Mouse (Mus musculus) stomach, embryonic 16.5 days (tissue): ENCODE measurements at regions not wholly inside any gene's neighbourhood (a gene's known extent, or its start where the extent isn't known, plus 50 kb on each side); places are given as distances from the start of the nearest gene placed in this dataset.

Experiments
- ATAC-seq: fragments of 200-750 bp; cut with Nextera tagmentation; 2 replicates; pipeline ENCODE4 v1.8.0; 2017; ENCODE audit warnings: moderate number of reproducible peaks, moderate TSS enrichment; ENCODE audit not compliant: insufficient read depth, low FRiP score
- H3K27ac ChIP-seq: fragments of 300-500 bp; sonication (generic); 2 replicates; pipeline ENCODE4 v1.5.1; 2014; ENCODE audit warnings: low read length
- H3K27me3 ChIP-seq: fragments of 300-500 bp; sonication (generic); 2 replicates; pipeline ENCODE4 v1.6.1; 2014; ENCODE audit warnings: low read length, control low read depth, mixed read lengths; ENCODE audit not compliant: control insufficient read depth, insufficient read depth
- H3K36me3 ChIP-seq: fragments of 300-500 bp; sonication (generic); 2 replicates; pipeline ENCODE4 v1.6.1; 2014; ENCODE audit warnings: low read length; ENCODE audit not compliant: control insufficient read depth, insufficient read depth
- H3K4me1 ChIP-seq: fragments of 300-500 bp; sonication (generic); 2 replicates; pipeline ENCODE4 v1.6.1; 2014; ENCODE audit warnings: low read length, control low read depth, mixed read lengths; ENCODE audit not compliant: control insufficient read depth, insufficient read depth
- H3K4me2 ChIP-seq: fragments of 300-500 bp; sonication (generic); 2 replicates; pipeline ENCODE4 v1.6.1; 2014; ENCODE audit warnings: low read depth, low read length, mixed read lengths
- H3K4me3 ChIP-seq: fragments of 300-500 bp; sonication (generic); replicated peaks from 2 replicates; pipeline ENCODE4 v1.5.1; 2014; ENCODE audit warnings: mild to moderate bottlenecking, low read length
- H3K9ac ChIP-seq: fragments of 300-500 bp; sonication (generic); 2 replicates; pipeline ENCODE4 v1.6.1; 2014; ENCODE audit warnings: low read length
- H3K9me3 ChIP-seq: fragments of 300-500 bp; sonication (generic); replicated peaks from 2 replicates; pipeline ENCODE4 v1.6.1; 2016; ENCODE audit warnings: low read length, control low read depth; ENCODE audit not compliant: control insufficient read depth
- WGBS: fragments of 180-500 bp; shearing (Covaris S2); extraction: QIAGEN DNeasy Blood & Tissue Kit; methylation state at CpG from one replicate; pipeline ENCODE4 v1.1.7; 2014; 5-methylcytosine and 5-hydroxymethylcytosine counted together

DNA sequence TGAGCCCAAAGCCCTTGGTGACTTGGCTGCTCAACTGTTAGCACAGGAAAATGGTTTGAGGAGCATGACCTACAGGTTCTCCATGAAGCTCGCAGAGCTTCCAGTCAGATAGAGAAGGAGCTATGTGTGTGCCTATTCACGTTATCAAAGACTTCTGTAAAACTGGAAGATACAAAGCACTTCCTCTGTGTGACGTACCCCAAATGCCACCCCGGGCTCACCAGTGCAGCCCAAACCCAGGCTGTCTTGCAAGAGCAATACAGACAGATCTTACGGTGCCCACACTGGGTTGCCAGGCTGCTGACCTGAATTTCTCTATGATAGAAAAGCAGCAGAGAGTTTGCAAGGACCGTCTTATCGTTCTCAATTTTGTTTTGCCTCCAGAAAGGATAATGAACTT lies 78.1 kb upstream of the Foxo1 start:
- Histone ChIP-seq H3K36me3 (no peaks in the 10 kb centered on the region), H3K27ac (no peak overlapping the region), H3K9ac (no peak overlapping the region), H3K4me2 (no peak overlapping the region), H3K4me3 (no peak overlapping the region), H3K27me3 (no peaks in the 10 kb centered on the region), H3K4me1 (no peaks in the 10 kb centered on the region), H3K9me3 (no peaks in the 10 kb centered on the region)
- ATAC-seq, result no peak
- 80% methylated on average over 7 of the region's 7 CpGs for WGBS

DNA sequence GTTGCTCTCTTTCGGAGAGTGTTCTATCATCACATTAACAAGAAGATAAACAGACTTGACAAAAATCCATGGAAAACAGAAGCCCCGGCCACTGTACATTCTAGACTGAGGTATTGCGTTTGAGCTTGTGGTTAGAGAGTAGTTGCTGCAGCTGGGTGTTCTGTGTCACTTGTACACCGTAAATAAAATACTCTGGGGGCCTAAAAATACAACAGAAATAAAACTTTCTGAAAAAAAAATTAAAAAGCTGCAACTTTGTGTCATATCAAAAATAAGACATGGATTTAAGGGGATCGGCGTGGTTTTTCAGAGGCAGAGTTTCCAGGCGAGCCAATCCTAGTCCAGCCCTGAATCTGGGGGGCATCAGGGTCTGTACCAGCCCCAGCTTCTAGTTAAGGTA lies 75.1 kb upstream of the Foxo1 start:
- peaks cover 7% of the 10 kb centered on the region; the same call in 1 of the 2 replicates for H3K4me1 ChIP-seq
- WGBS, result 56% methylated on average over 7 of the region's 7 CpGs

GRCm38 (mm10) chr3:52194216-52194615 lies 73.9 kb upstream of the Foxo1 start:
- H3K4me2 ChIP-seq, result no peak overlapping the region
- no peak for ATAC-seq
- H3K27me3 ChIP-seq, result no peaks in the 10 kb centered on the region
- H3K4me3 ChIP-seq, result no peak overlapping the region
- H3K36me3 ChIP-seq, result no peaks in the 10 kb centered on the region
- no peak overlapping the region for H3K9ac ChIP-seq
- H3K9me3 ChIP-seq, result no peaks in the 10 kb centered on the region
- 90% methylated on average over 10 of the region's 10 CpGs for WGBS
- H3K27ac ChIP-seq, result no peak overlapping the region
- H3K4me1 ChIP-seq, result peaks cover 13% of the 10 kb centered on the region

More for the DNA sequence above, 75.1 kb upstream of the Foxo1 start:
- no peak overlapping the region for H3K9ac ChIP-seq
- no peak for ATAC-seq
- no peak overlapping the region for H3K4me2 ChIP-seq
- H3K27ac ChIP-seq, result no peak overlapping the region
- no peaks in the 10 kb centered on the region for H3K9me3 ChIP-seq
- H3K36me3 ChIP-seq, result no peaks in the 10 kb centered on the region
- no peaks in the 10 kb centered on the region for H3K27me3 ChIP-seq
- no peak overlapping the region for H3K4me3 ChIP-seq

DNA sequence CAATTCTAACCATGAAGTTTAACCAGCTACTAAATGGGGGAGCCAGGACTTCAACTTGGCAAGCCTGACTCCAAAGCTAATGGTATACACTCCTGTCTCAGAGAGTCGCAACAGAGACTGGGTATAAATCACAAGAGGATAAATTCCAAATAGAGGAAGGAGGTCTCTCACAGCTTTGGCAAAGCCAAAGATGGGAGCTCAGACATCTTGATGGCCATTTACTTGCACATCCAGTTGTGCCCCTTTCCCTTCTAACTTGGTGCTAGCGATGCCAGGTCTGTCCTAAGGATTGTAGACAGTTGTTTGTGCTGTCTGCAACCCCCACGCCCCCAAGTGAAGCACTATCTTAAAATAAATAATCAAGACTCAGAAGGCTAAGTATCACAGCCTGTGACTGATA lies 72.7 kb upstream of the Foxo1 start:
- H3K4me2 ChIP-seq, result peak overlapping the region; percentile 92; the same call in 1 of the 2 replicates
- no peak for ATAC-seq
- H3K4me3 ChIP-seq, result no peak overlapping the region
- no peaks in the 10 kb centered on the region for H3K9me3 ChIP-seq
- no peaks in the 10 kb centered on the region for H3K36me3 ChIP-seq
- no peaks in the 10 kb centered on the region for H3K27me3 ChIP-seq
- H3K4me1 ChIP-seq, result peaks cover 16% of the 10 kb centered on the region
- H3K27ac ChIP-seq, result no peak overlapping the region
- 48% methylated on average over 3 of the region's 3 CpGs for WGBS
- peak overlapping the region; percentile 83; the same call in 1 of the 2 replicates for H3K9ac ChIP-seq

- Histone ChIP-seq H3K9ac (peak overlapping the region; percentile 83), H3K9me3 (no peaks in the 10 kb centered on the region), H3K27me3 (no peaks in the 10 kb centered on the region), H3K4me3 (peak overlapping the region; percentile 54), H3K36me3 (no peaks in the 10 kb centered on the region), H3K27ac (peak overlapping the region; percentile 62), H3K4me2 (peak overlapping the region; percentile 92), H3K4me1 (peaks cover 16% of the 10 kb centered on the region)
- ATAC-seq, result peak; percentile 68
- 3% methylated on average over 31 of the region's 39 CpGs for WGBS
Measured at GRCm38 (mm10) chr3:52196047-52196935, 71.8 kb upstream of the Foxo1 start.

GRCm38 (mm10) chr3:52196936-52197246 lies 71.2 kb upstream of the Foxo1 start:
- Histone ChIP-seq H3K9me3 (no peaks in the 10 kb centered on the region), H3K4me2 (peak overlapping the region; percentile 92), H3K36me3 (no peaks in the 10 kb centered on the region), H3K9ac (peak overlapping the region; percentile 42; the same call in 1 of the 2 replicates), H3K4me3 (no peak overlapping the region), H3K4me1 (peaks cover 16% of the 10 kb centered on the region), H3K27ac (peak overlapping the region; percentile 30; the same call in 1 of the 2 replicates), H3K27me3 (no peaks in the 10 kb centered on the region)
- no peak for ATAC-seq
- 67% methylated on average over 2 of the region's 2 CpGs for WGBS

DNA sequence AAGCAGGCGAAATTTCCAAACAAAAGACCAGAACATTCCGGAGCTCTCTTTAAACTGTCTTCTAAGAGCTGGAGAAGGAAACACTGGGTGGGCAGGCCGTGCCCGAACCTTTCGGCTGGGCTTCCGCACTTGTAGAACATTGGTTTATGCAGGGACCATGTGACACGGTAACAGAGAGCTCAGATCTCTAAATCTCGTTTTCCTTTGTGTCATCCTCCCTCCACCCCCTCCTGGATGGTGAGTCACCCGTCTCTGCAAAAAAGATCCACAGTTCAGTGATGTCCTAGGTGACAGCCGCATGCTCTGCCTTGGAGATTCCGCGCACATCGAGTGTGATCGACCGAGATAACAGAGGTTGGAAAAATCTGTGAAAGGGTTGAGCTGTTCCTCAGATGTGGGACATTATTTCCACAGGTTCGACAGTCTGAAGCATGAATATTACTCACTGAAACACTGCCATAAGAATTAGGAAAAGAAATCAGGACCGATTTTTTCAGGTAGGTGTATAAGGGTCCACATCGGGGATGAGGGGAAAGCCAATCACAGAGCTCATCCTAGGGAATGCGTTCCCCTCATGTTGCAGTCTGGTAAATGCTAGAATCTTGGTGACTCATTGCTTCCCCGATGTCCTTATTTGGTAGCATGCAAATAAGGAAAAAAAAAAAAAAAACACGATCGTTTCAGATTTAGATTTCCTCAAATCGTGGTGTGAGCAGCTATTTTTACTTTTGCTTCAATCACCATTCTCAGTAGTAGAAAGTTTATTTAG lies 70.0 kb upstream of the Foxo1 start:
- H3K4me3 ChIP-seq, result peak overlapping the region; percentile 29
- no peaks in the 10 kb centered on the region for H3K9me3 ChIP-seq
- H3K27ac ChIP-seq, result peak overlapping the region; percentile 90
- 51% methylated on average over 23 of the region's 23 CpGs for WGBS
- H3K4me2 ChIP-seq, result peak overlapping the region; percentile 51
- H3K36me3 ChIP-seq, result no peaks in the 10 kb centered on the region
- peak; percentile 66 for ATAC-seq
- no peaks in the 10 kb centered on the region for H3K27me3 ChIP-seq
- peaks cover 16% of the 10 kb centered on the region for H3K4me1 ChIP-seq
- H3K9ac ChIP-seq, result peak overlapping the region; percentile 47

- H3K27ac ChIP-seq, result peak overlapping the region; percentile 76
- ATAC-seq, result peak; percentile 31; the same call in 1 of the 2 replicates
- no peaks in the 10 kb centered on the region for H3K36me3 ChIP-seq
- no peaks in the 10 kb centered on the region for H3K9me3 ChIP-seq
- peak overlapping the region; percentile 51 for H3K4me2 ChIP-seq
- H3K9ac ChIP-seq, result peak overlapping the region; percentile 15; the same call in 1 of the 2 replicates
- peaks cover 16% of the 10 kb centered on the region for H3K4me1 ChIP-seq
- peak overlapping the region; percentile 29 for H3K4me3 ChIP-seq
- WGBS, result 39% methylated on average over 17 of the region's 17 CpGs
- no peaks in the 10 kb centered on the region for H3K27me3 ChIP-seq
Measured at GRCm38 (mm10) chr3:52198751-52199738, 69.1 kb upstream of the Foxo1 start.
